Mouse (Mus musculus): ENCODE results near the gene Nfyc. TPM values are rescaled to one million over a fixed set of nuclear protein-coding genes. Genes with fewer than 3 reads are reported as not detected.

The Nfyc gene
- polyA plus RNA-seq, 1 experiment: 105 TPM

GRCm38 (mm10) chr4:120805816-120806215 is 25.6 kb downstream of the Nfyc start:
- H3K27me3 ChIP-seq (ENCODE audit: control insufficient read depth, insufficient read depth, low read length): no peaks in the 10 kb centered on the region
- no peak overlapping the region for H3K27ac ChIP-seq (ENCODE audit: insufficient read depth, low read length)
- H3K36me3 ChIP-seq (ENCODE audit: control insufficient read depth, insufficient read depth, low read length): no peaks in the 10 kb centered on the region
- no peak for DNase-seq (ENCODE audit: low read depth in 1 of 2, low spot score in 2 of 2)
- H3K4me3 ChIP-seq (ENCODE audit: extremely low read depth, insufficient read depth, insufficient read length): no peak overlapping the region
- no peak for TF ChIP-seq POLR2A (IDR thresholded peaks at IDR 0.05; ENCODE audit: low read depth, low read length)
- TF ChIP-seq CTCF (IDR thresholded peaks at IDR 0.05; ENCODE audit: extremely low read depth, insufficient read depth, insufficient read length, insufficient replicate concordance): no peak
- H3K4me1 ChIP-seq (ENCODE audit: control insufficient read depth, insufficient read depth, insufficient read length): no peaks in the 10 kb centered on the region; the same call in none of the 2 replicates

DNA sequence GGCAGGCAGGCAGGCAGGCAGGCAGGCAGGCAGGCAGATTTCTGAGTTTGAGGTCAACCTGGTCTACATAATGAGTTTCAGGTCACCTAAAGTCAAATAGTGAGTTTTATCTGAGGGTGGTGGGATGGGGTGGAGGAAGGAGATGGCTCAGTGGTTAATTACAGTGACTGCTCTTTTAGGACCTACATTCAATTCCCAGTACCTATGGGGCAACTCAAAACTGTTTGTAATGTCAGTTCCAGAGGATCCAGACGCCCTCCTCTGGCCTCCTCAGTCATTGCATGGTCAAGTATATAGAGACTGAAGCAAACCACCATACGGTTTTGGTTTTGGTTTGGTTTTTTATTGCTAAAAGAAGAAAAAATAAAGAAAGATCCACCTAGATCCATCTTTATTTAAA is 29.9 kb downstream of the Nfyc start:
- Histone ChIP-seq H3K27ac (ENCODE audit: insufficient read depth, low read length) (no peak overlapping the region), H3K27me3 (ENCODE audit: control insufficient read depth, insufficient read depth, low read length) (no peaks in the 10 kb centered on the region), H3K36me3 (ENCODE audit: control insufficient read depth, insufficient read depth, low read length) (no peaks in the 10 kb centered on the region), H3K4me1 (ENCODE audit: control insufficient read depth, insufficient read depth, insufficient read length) (peaks cover 13% of the 10 kb centered on the region), H3K4me3 (ENCODE audit: extremely low read depth, insufficient read depth, insufficient read length) (no peak overlapping the region)
- peak in 1 of 2 experiments; percentile 41 for DNase-seq (ENCODE audit: low read depth in 1 of 2, low spot score in 2 of 2)
- peak; percentile 6; the same call in 1 of the 2 replicates for TF ChIP-seq CTCF (IDR thresholded peaks at IDR 0.05; ENCODE audit: extremely low read depth, insufficient read depth, insufficient read length, insufficient replicate concordance)
- no peak for TF ChIP-seq POLR2A (IDR thresholded peaks at IDR 0.05; ENCODE audit: low read depth, low read length)
- WGBS: 36% methylated on average over 2 of the region's 2 CpGs

GRCm38 (mm10) chr4:120800691-120801090 is 30.7 kb downstream of the Nfyc start:
- Histone ChIP-seq H3K4me1 (ENCODE audit: control insufficient read depth, insufficient read depth, insufficient read length) (peaks cover 13% of the 10 kb centered on the region), H3K27ac (ENCODE audit: insufficient read depth, low read length) (no peak overlapping the region), H3K27me3 (ENCODE audit: control insufficient read depth, insufficient read depth, low read length) (no peaks in the 10 kb centered on the region), H3K4me3 (ENCODE audit: extremely low read depth, insufficient read depth, insufficient read length) (no peak overlapping the region), H3K36me3 (ENCODE audit: control insufficient read depth, insufficient read depth, low read length) (no peaks in the 10 kb centered on the region)
- WGBS: 93% methylated on average over 3 of the region's 3 CpGs
- no peak for TF ChIP-seq POLR2A (IDR thresholded peaks at IDR 0.05; ENCODE audit: low read depth, low read length)
- TF ChIP-seq CTCF (IDR thresholded peaks at IDR 0.05; ENCODE audit: extremely low read depth, insufficient read depth, insufficient read length, insufficient replicate concordance): no peak
- no peak for DNase-seq (ENCODE audit: low read depth in 1 of 2, low spot score in 2 of 2)

DNA sequence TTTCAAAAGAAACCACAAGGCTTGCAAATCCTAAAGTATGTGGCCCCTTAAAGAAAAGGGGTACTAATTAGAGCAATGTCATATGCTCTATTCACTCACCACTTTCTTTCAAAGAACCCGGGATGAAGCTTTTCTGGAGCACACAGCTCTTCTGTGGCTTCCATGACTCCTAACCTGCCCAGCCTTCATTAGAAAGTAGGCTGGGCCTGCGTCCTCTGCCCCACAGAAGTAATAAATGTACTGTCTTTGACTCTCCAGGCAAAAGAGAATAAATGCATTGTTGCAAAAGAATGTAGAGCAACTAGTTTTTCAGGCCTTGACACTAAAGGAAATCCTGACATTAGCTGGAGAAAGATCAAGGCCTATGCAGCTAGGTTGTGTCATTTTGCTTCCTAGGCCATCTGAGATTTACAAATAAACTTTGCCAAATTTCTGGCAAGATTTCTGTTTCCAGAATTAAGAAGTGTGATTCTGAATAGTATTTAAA is 31.6 kb downstream of the Nfyc start:
- no peak for DNase-seq (ENCODE audit: low read depth in 1 of 2, low spot score in 2 of 2)

DNA sequence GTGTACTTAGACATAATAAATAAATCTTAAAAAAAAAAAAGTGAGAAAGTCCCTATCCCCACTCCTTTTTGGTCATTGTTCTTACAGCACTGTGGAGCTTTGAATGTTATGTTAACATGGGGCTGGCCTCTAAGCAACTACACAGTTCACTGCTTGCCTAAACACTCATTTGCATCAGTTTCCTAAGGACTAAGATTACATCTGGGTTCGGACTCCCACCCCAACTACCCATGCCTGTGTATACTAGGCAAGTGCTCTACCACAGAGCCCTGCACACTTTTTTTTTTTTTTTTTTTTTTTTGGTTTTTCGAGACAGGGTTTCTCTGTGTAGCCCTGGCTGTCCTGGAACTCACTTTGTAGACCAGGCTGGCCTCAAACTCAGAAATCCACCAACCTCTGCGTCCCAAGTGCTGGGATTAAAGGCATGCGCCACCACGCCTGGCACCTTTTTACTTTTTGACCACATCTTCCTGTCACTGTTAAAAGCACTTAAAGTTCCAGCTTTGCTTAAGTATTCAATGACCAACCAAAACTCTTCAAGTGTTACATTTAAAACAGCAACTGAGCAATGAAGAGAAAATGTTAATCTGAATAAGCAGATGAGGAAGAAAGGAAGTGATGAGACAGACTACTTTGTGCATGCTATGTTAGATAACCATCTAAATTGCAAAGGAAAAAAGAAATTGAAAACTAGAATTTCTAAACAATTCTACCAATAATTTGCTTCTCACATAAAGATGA is 33.2 kb downstream of the Nfyc start:
- no peaks in the 10 kb centered on the region for H3K36me3 ChIP-seq (ENCODE audit: control insufficient read depth, insufficient read depth, low read length)
- WGBS: 30% methylated on average over 5 of the region's 5 CpGs
- DNase-seq (ENCODE audit: low read depth in 1 of 2, low spot score in 2 of 2): peak in 1 of 2 experiments; percentile 45

More for the DNA sequence above, 31.6 kb downstream of the Nfyc start:
- Histone ChIP-seq H3K4me3 (ENCODE audit: extremely low read depth, insufficient read depth, insufficient read length) (no peak overlapping the region), H3K27me3 (ENCODE audit: control insufficient read depth, insufficient read depth, low read length) (no peaks in the 10 kb centered on the region), H3K27ac (ENCODE audit: insufficient read depth, low read length) (no peak overlapping the region), H3K4me1 (ENCODE audit: control insufficient read depth, insufficient read depth, insufficient read length) (peaks cover 13% of the 10 kb centered on the region), H3K36me3 (ENCODE audit: control insufficient read depth, insufficient read depth, low read length) (no peaks in the 10 kb centered on the region)
- TF ChIP-seq CTCF (IDR thresholded peaks at IDR 0.05; ENCODE audit: extremely low read depth, insufficient read depth, insufficient read length, insufficient replicate concordance): no peak
- TF ChIP-seq POLR2A (IDR thresholded peaks at IDR 0.05; ENCODE audit: low read depth, low read length): no peak
- WGBS: 83% methylated on average over 2 of the region's 2 CpGs

GRCm38 (mm10) chr4:120796687-120797086 is 34.7 kb downstream of the Nfyc start:
- Histone ChIP-seq H3K4me1 (ENCODE audit: control insufficient read depth, insufficient read depth, insufficient read length) (peaks cover 13% of the 10 kb centered on the region), H3K27me3 (ENCODE audit: control insufficient read depth, insufficient read depth, low read length) (no peaks in the 10 kb centered on the region), H3K27ac (ENCODE audit: insufficient read depth, low read length) (no peak overlapping the region), H3K36me3 (ENCODE audit: control insufficient read depth, insufficient read depth, low read length) (no peaks in the 10 kb centered on the region), H3K4me3 (ENCODE audit: extremely low read depth, insufficient read depth, insufficient read length) (no peak overlapping the region)
- 62% methylated on average over 2 of the region's 2 CpGs for WGBS
- DNase-seq (ENCODE audit: low read depth in 1 of 2, low spot score in 2 of 2): no peak
- TF ChIP-seq CTCF (IDR thresholded peaks at IDR 0.05; ENCODE audit: extremely low read depth, insufficient read depth, insufficient read length, insufficient replicate concordance) (no peak), POLR2A (IDR thresholded peaks at IDR 0.05; ENCODE audit: low read depth, low read length) (no peak)

More for the DNA sequence above, 33.2 kb downstream of the Nfyc start:
- TF ChIP-seq POLR2A (IDR thresholded peaks at IDR 0.05; ENCODE audit: low read depth, low read length): no peak
- TF ChIP-seq CTCF (IDR thresholded peaks at IDR 0.05; ENCODE audit: extremely low read depth, insufficient read depth, insufficient read length, insufficient replicate concordance): no peak
- Histone ChIP-seq H3K27me3 (ENCODE audit: control insufficient read depth, insufficient read depth, low read length) (no peaks in the 10 kb centered on the region), H3K27ac (ENCODE audit: insufficient read depth, low read length) (peak overlapping the region; percentile 69; the same call in 1 of the 2 replicates), H3K4me1 (ENCODE audit: control insufficient read depth, insufficient read depth, insufficient read length) (peaks cover 13% of the 10 kb centered on the region), H3K4me3 (ENCODE audit: extremely low read depth, insufficient read depth, insufficient read length) (no peak overlapping the region)

- Histone ChIP-seq H3K27me3 (ENCODE audit: control insufficient read depth, insufficient read depth, low read length) (no peaks in the 10 kb centered on the region), H3K36me3 (ENCODE audit: control insufficient read depth, insufficient read depth, low read length) (no peaks in the 10 kb centered on the region; the same call in 1 of the 2 replicates), H3K27ac (ENCODE audit: insufficient read depth, low read length) (no peak overlapping the region), H3K4me3 (ENCODE audit: extremely low read depth, insufficient read depth, insufficient read length) (no peak overlapping the region), H3K4me1 (ENCODE audit: control insufficient read depth, insufficient read depth, insufficient read length) (peaks cover 11% of the 10 kb centered on the region)
- 91% methylated on average over 1 of the region's 1 CpGs for WGBS
- TF ChIP-seq CTCF (IDR thresholded peaks at IDR 0.05; ENCODE audit: extremely low read depth, insufficient read depth, insufficient read length, insufficient replicate concordance): no peak
- no peak for TF ChIP-seq POLR2A (IDR thresholded peaks at IDR 0.05; ENCODE audit: low read depth, low read length)
- no peak for DNase-seq (ENCODE audit: low read depth in 1 of 2, low spot score in 2 of 2)
Observed at GRCm38 (mm10) chr4:120795646-120796045, 35.7 kb downstream of the Nfyc start.
